Comparison of ENCODE assay signal across 24 mouse cellular contexts in the genomic region with DNA sequence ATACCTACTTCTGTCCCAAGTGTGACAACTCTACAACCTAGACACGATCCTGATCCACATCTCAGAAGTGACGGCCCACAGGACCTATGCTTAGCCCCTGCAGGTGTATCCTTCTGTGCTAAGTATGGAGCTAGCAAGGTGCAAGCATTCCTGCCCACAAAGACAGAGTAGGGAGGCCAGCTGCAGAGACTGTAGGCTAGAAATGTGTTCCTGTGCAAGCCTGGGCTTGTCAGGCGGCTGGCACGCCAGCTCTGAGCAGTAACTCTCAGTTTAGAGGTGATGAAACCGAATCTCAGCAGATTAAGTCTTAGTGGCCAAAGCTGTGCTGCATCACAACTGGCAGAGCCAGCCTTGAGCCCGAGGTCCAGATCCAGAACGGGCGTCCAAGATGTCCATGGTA. TPM values are rescaled to one million over a fixed set of nuclear protein-coding genes. Genes with fewer than 3 reads are reported as not detected.
A peak's percentile ranks its signal among the peaks of the same experiment; 100 is the strongest.
DNase-seq lines count a peak whose midpoint lies in the region; ATAC-seq lines count a peak whose summit lies in the region.
"Had no signal": no experiment of that assay in that cellular context is flagged by ENCODE, and none has a peak within 500 bp of the region (broad histone marks: within the 10 kb centered on the region; RNA-seq: fewer than 3 reads in every experiment).

No protein-coding gene starts in this region.

- H3K27ac ChIP-seq in forebrain, embryonic 12.5 days: peak overlapping the region; percentile 20; the same call in 1 of the 2 replicates
- H3K27ac ChIP-seq in forebrain, embryonic 16.5 days (ENCODE audit: low read length): no peak overlapping the region
- H3K27ac ChIP-seq in embryonic facial prominence, embryonic 10.5 days (replicated peaks): 0 out of 2 replicates have a peak overlapping the region, but pooled peaks have one; percentile 19
- H3K27ac ChIP-seq: embryonic facial prominence, embryonic 13.5 days; kidney, embryonic 15.5 days; limb, embryonic 13.5 days; liver, embryonic 13.5 days; lung, embryonic 15.5 days had no signal

- no peak overlapping the region for H3K4me3 ChIP-seq in forebrain, embryonic 12.5 days (replicated peaks)
- H3K4me3 ChIP-seq in forebrain, embryonic 16.5 days (replicated peaks; ENCODE audit: low read length): no peak overlapping the region
- peak overlapping the region; percentile 1 for H3K4me3 ChIP-seq in megakaryocyte, embryonic 14.5 days (replicated peaks)
- H3K4me3 ChIP-seq in embryonic facial prominence, embryonic 10.5 days: no peak overlapping the region
- H3K4me3 ChIP-seq: embryonic facial prominence, embryonic 13.5 days; kidney, embryonic 15.5 days; limb, embryonic 13.5 days; liver, embryonic 13.5 days; lung, embryonic 15.5 days had no signal

- ATAC-seq in forebrain, embryonic 12.5 days (ENCODE audit: low FRiP score): no peak
- no peak for ATAC-seq in forebrain, embryonic 16.5 days
- no peak for ATAC-seq in megakaryocyte, adult 5-6 weeks (ENCODE audit: poor library complexity, severe bottlenecking)
- ATAC-seq: activated CD4-positive, CD25-positive, alpha-beta regulatory T cell, adult 4 months; CD4-positive, CD25-positive, alpha-beta regulatory T cell, adult 4 months; intestine, postnatal 0 days had no signal

- no peaks in the 10 kb centered on the region for H3K9me3 ChIP-seq in forebrain, embryonic 12.5 days
- H3K9me3 ChIP-seq in forebrain, embryonic 16.5 days (ENCODE audit: control insufficient read depth, low read length): no peaks in the 10 kb centered on the region
- no peaks in the 10 kb centered on the region for H3K9me3 ChIP-seq in megakaryocyte, embryonic 14.5 days
- no peaks in the 10 kb centered on the region for H3K9me3 ChIP-seq in embryonic facial prominence, embryonic 10.5 days
- H3K9me3 ChIP-seq: embryonic facial prominence, embryonic 13.5 days; G1E; kidney, embryonic 15.5 days; limb, embryonic 13.5 days; liver, embryonic 13.5 days; lung, embryonic 15.5 days had no signal

- peaks cover 32% of the 10 kb centered on the region for H3K4me1 ChIP-seq in forebrain, embryonic 12.5 days
- H3K4me1 ChIP-seq in forebrain, embryonic 16.5 days (replicated peaks; ENCODE audit: control insufficient read depth, insufficient read depth, low read length): peaks cover 23% of the 10 kb centered on the region
- peaks cover 85% of the 10 kb centered on the region for H3K4me1 ChIP-seq in megakaryocyte, embryonic 14.5 days
- H3K4me1 ChIP-seq in embryonic facial prominence, embryonic 10.5 days: peaks cover 23% of the 10 kb centered on the region
- H3K4me1 ChIP-seq: liver, embryonic 13.5 days had no signal

- 88% methylated on average over 8 of the region's 8 CpGs for WGBS in forebrain, embryonic 12.5 days
- WGBS in forebrain, embryonic 16.5 days: 91% methylated on average over 8 of the region's 8 CpGs
- WGBS in embryonic facial prominence, embryonic 10.5 days: 87% methylated on average over 8 of the region's 8 CpGs

- H3K36me3 ChIP-seq in forebrain, embryonic 12.5 days (replicated peaks): peaks cover 4% of the 10 kb centered on the region
- no peaks in the 10 kb centered on the region; the same call in 1 of the 2 replicates for H3K36me3 ChIP-seq in forebrain, embryonic 16.5 days (ENCODE audit: control insufficient read depth, insufficient read depth)
- H3K36me3 ChIP-seq in megakaryocyte, embryonic 14.5 days (replicated peaks; ENCODE audit: low read length): peaks cover 15% of the 10 kb centered on the region
- H3K36me3 ChIP-seq in embryonic facial prominence, embryonic 10.5 days (replicated peaks): peaks cover 16% of the 10 kb centered on the region
- H3K36me3 ChIP-seq: liver, embryonic 13.5 days had no signal

- no peak overlapping the region for H3K9ac ChIP-seq in forebrain, embryonic 12.5 days
- no peak overlapping the region for H3K9ac ChIP-seq in forebrain, embryonic 16.5 days (replicated peaks; ENCODE audit: low read depth, low read length)
- H3K9ac ChIP-seq: embryonic facial prominence, embryonic 13.5 days; kidney, embryonic 15.5 days; limb, embryonic 13.5 days; liver, embryonic 13.5 days; lung, embryonic 15.5 days had no signal

- no peak overlapping the region for H3K4me2 ChIP-seq in forebrain, embryonic 12.5 days
- H3K4me2 ChIP-seq in forebrain, embryonic 16.5 days (ENCODE audit: low read length): no peak overlapping the region
- H3K4me2 ChIP-seq: embryonic facial prominence, embryonic 13.5 days; kidney, embryonic 15.5 days; limb, embryonic 13.5 days; liver, embryonic 13.5 days; lung, embryonic 15.5 days had no signal

- DNase-seq in embryonic facial prominence, embryonic 10.5 days (ENCODE audit: low spot score): no peak
- DNase-seq in gonadal fat pad, adult 2 months (ENCODE audit: low read depth): peak; percentile 38
- no peak for DNase-seq in ovary, postnatal 10 days (ENCODE audit: low spot score)
- no peak for DNase-seq in adrenal gland, adult (ENCODE audit: inconsistent age in 2 of 2, low spot score in 1 of 2)
- DNase-seq: adrenal gland, postnatal 14 days; cerebellum, adult 9-11 months; gastrocnemius, postnatal 14 days; kidney, postnatal 4 days; layer of hippocampus, adult 9-11 months; liver, embryonic 13.5 days; lung, postnatal 4 days; thymus, postnatal 4 days had no signal

- H3K27me3 ChIP-seq in forebrain, embryonic 12.5 days: no peaks in the 10 kb centered on the region
- H3K27me3 ChIP-seq in forebrain, embryonic 16.5 days (replicated peaks; ENCODE audit: control insufficient read depth, insufficient read depth, low read length): no peaks in the 10 kb centered on the region
- H3K27me3 ChIP-seq in megakaryocyte, embryonic 14.5 days (replicated peaks): peaks cover 39% of the 10 kb centered on the region
- no peaks in the 10 kb centered on the region for H3K27me3 ChIP-seq in embryonic facial prominence, embryonic 10.5 days (replicated peaks; ENCODE audit: low read depth, poor library complexity, severe bottlenecking)
- H3K27me3 ChIP-seq: embryonic facial prominence, embryonic 13.5 days; kidney, embryonic 15.5 days; limb, embryonic 13.5 days; liver, embryonic 13.5 days; lung, embryonic 15.5 days had no signal

RNA-seq across cellular contexts. Expression of a gene that starts 33.6 kb away (rescaled TPM):
- polyA plus RNA-seq in forebrain, embryonic 12.5 days (2016; fragmentation: Nextera tagmentation; extraction: Ambion mirVana): 53.4 and 54.7 TPM in 2 replicates
- polyA plus RNA-seq in forebrain, embryonic 16.5 days (2015; fragmentation: Nextera tagmentation; extraction: Ambion mirVana): 50.8 and 54.5 TPM in 2 replicates
- polyA plus RNA-seq in megakaryocyte, embryonic 14.5 days (2012; ENCODE audit: insufficient read depth, low replicate concordance): 0.56 and 3.4 TPM in 2 replicates
- total RNA-seq in megakaryocyte, adult 5-6 weeks (2015): 31.8 and 36.4 TPM in 2 replicates
- total RNA-seq in megakaryocyte, adult 5-6 weeks (2017): 34.2 and 35.3 TPM in 2 replicates
- polyA plus RNA-seq in embryonic facial prominence, embryonic 10.5 days (2016; fragmentation: Nextera tagmentation; extraction: Ambion mirVana): 43.8 and 47.1 TPM in 2 replicates
- 9.1 and 9.4 TPM in 2 replicates for polyA plus RNA-seq in gonadal fat pad, adult 2 months (2012; rRNA removed)

RNA-seq across cellular contexts. Expression of a gene that starts 33.7 kb away (rescaled TPM):
- polyA plus RNA-seq in forebrain, embryonic 12.5 days (2016; fragmentation: Nextera tagmentation; extraction: Ambion mirVana): 116 and 122 TPM in 2 replicates
- polyA plus RNA-seq in forebrain, embryonic 16.5 days (2015; fragmentation: Nextera tagmentation; extraction: Ambion mirVana): 105 and 115 TPM in 2 replicates
- 11.1 and 44.5 TPM in 2 replicates for polyA plus RNA-seq in megakaryocyte, embryonic 14.5 days (2012; ENCODE audit: insufficient read depth, low replicate concordance)
- total RNA-seq in megakaryocyte, adult 5-6 weeks (2015): 27.8 and 33.4 TPM in 2 replicates
- 93.2 and 103 TPM in 2 replicates for total RNA-seq in megakaryocyte, adult 5-6 weeks (2017)
- polyA plus RNA-seq in embryonic facial prominence, embryonic 10.5 days (2016; fragmentation: Nextera tagmentation; extraction: Ambion mirVana): 82.6 and 93.1 TPM in 2 replicates
- 16.9 and 19.1 TPM in 2 replicates for polyA plus RNA-seq in gonadal fat pad, adult 2 months (2012; rRNA removed)

RNA-seq across cellular contexts. Expression of a gene that starts 35.3 kb away (rescaled TPM):
- polyA plus RNA-seq in forebrain, embryonic 12.5 days (2016; fragmentation: Nextera tagmentation; extraction: Ambion mirVana): 18.2 and 18.5 TPM in 2 replicates
- polyA plus RNA-seq in forebrain, embryonic 16.5 days (2015; fragmentation: Nextera tagmentation; extraction: Ambion mirVana): 21.1 and 29.2 TPM in 2 replicates
- polyA plus RNA-seq in megakaryocyte, embryonic 14.5 days (2012; ENCODE audit: insufficient read depth, low replicate concordance): 11.4 and 13.6 TPM in 2 replicates
- total RNA-seq in megakaryocyte, adult 5-6 weeks (2015): 51.2 and 57.6 TPM in 2 replicates
- total RNA-seq in megakaryocyte, adult 5-6 weeks (2017): 30.9 and 40.7 TPM in 2 replicates
- 9.1 and 9.9 TPM in 2 replicates for polyA plus RNA-seq in embryonic facial prominence, embryonic 10.5 days (2016; fragmentation: Nextera tagmentation; extraction: Ambion mirVana)
- polyA plus RNA-seq in gonadal fat pad, adult 2 months (2012; rRNA removed): 45.6 and 50.1 TPM in 2 replicates
